Mouse (Mus musculus): ENCODE measurements at regions not wholly inside any gene's neighbourhood (a gene's known extent, or its start where the extent isn't known, plus 50 kb on each side); places are given as distances from the start of the nearest gene placed in this dataset.

DNA sequence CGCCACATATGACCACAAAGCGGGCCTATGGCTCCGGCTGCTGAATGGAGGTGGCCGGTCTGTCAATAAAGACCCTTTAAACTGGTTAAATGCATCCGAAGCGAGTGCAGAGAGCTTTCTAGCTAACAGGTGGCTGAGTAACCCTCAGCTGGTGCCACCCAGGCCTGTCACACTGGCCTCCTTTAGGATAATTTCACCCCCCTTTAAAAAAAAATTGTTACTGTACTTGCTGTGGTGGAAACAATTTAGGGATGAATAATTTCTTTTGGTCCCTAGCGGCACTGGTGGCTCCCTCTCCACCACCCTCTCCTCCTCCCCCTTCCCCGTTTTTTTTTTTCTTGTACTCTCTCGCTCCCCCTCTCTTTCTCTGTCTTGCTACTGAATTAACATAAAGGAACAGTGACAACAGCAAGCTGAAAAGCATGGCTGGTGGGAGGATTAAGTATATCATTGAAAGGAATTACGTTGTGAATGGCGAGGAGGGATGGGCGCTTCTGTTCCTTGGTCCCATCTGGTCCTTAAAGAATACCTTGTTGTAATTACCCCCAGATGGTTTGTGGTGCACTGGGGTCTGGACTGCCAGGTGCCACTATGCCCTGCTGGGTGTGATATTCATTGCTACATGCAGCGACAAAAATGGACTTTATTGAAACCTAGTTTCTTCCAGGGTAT lies 205.3 kb upstream of the Isl1 start:
- no peaks in the 10 kb centered on the region for H3K27me3 ChIP-seq (replicated peaks)
- no peaks in the 10 kb centered on the region for H3K9me3 ChIP-seq (replicated peaks)
- H3K27ac ChIP-seq (ENCODE audit: poor library complexity, severe bottlenecking) = no peak overlapping the region
- H3K9ac ChIP-seq = no peak overlapping the region
- H3K4me1 ChIP-seq (replicated peaks) = no peaks in the 10 kb centered on the region
- ATAC-seq (ENCODE audit: insufficient number of reproducible peaks, low FRiP score) = no peak
- H3K36me3 ChIP-seq = no peaks in the 10 kb centered on the region
- WGBS = 27% methylated on average over 13 of the region's 13 CpGs
- H3K4me3 ChIP-seq = no peak overlapping the region
- peak overlapping the region; percentile 52 for H3K4me2 ChIP-seq

DNA sequence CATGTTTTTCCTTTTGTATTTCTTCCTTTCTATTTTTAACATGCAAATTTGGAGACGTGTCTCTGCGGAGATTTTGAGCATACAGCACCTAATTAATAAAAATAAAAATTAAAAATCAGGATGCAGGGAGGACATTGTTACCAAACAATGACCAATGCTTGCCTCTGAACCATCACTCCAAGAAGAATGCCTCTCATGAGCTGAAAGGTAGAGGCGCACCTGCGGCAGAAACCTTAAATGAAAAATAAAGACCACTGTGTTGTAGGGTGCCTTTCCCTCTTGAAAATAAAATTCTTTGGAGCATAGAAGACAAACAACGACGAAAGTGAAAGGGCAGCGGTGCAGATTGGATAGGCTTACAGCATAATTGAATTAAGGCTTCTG lies 204.8 kb upstream of the Isl1 start:
- Histone ChIP-seq H3K9ac (no peak overlapping the region), H3K27ac (ENCODE audit: poor library complexity, severe bottlenecking) (no peak overlapping the region), H3K36me3 (no peaks in the 10 kb centered on the region), H3K4me3 (no peak overlapping the region), H3K4me2 (peak overlapping the region; percentile 52), H3K27me3 (replicated peaks) (no peaks in the 10 kb centered on the region), H3K9me3 (replicated peaks) (no peaks in the 10 kb centered on the region), H3K4me1 (replicated peaks) (peaks cover under 1% of the 10 kb centered on the region; the same call in 1 of the 2 replicates)
- ATAC-seq (ENCODE audit: insufficient number of reproducible peaks, low FRiP score) = no peak
- WGBS = 68% methylated on average over 7 of the region's 7 CpGs

DNA sequence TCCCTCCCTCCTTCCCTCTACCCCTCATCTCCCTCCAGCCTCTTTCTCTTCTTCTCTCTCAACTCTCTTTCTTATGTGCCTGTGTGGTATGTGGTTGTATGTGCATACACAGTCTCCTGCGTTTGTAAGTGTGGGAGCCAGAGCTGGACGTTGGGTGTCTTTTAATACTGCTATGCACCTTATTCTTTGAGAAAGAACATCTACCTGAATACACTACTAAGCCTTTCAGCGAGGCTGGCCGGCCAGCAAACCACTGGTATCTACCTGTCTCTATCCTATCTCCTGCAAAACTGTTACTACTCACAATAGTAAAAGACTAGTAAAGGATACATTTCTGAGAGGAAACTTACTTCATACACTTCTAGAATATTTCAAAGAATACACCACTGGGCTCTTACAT lies 202.9 kb upstream of the Isl1 start:
- ATAC-seq (ENCODE audit: insufficient number of reproducible peaks, low FRiP score) = no peak
- Histone ChIP-seq H3K27ac (ENCODE audit: poor library complexity, severe bottlenecking) (no peak overlapping the region), H3K4me3 (no peak overlapping the region), H3K27me3 (replicated peaks) (no peaks in the 10 kb centered on the region), H3K9ac (no peak overlapping the region), H3K36me3 (no peaks in the 10 kb centered on the region), H3K4me2 (no peak overlapping the region), H3K4me1 (replicated peaks) (peaks cover 4% of the 10 kb centered on the region; the same call in 1 of the 2 replicates), H3K9me3 (replicated peaks) (no peaks in the 10 kb centered on the region)
- WGBS = 70% methylated on average over 4 of the region's 4 CpGs

DNA sequence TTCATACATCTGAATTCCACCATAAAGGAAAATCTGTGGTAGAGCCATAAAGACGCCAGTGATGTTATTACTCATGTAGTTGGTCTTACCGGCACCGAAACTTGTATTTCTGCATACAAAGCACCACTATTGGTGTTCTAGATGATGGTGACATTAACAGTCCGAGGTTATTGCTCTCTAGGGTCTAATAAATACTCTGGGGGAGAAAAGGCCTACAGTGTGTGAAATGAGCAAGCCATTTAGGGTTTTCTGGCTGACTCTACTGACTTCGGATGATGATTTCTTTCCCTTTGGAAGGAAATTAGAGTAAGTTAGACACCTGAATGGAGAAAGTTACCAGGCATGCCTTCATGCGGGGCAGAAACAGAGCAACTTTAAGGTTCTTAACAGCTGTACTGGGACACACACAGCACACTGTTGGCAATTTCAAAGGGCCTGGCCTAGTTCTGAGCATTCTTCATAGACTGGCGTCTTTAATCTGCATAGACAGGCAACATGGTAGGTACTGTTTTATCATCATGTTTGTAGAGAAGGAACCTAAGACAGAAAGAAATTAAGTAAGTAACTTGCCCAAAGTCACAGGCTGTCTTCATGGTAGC lies 198.8 kb upstream of the Isl1 start:
- H3K4me3 ChIP-seq = no peak overlapping the region
- H3K9ac ChIP-seq = no peak overlapping the region
- ATAC-seq (ENCODE audit: insufficient number of reproducible peaks, low FRiP score) = no peak
- no peaks in the 10 kb centered on the region for H3K27me3 ChIP-seq (replicated peaks)
- peaks cover 4% of the 10 kb centered on the region; the same call in 1 of the 2 replicates for H3K4me1 ChIP-seq (replicated peaks)
- no peak overlapping the region for H3K4me2 ChIP-seq
- WGBS = 79% methylated on average over 7 of the region's 7 CpGs
- no peak overlapping the region for H3K27ac ChIP-seq (ENCODE audit: poor library complexity, severe bottlenecking)
- H3K9me3 ChIP-seq (replicated peaks) = no peaks in the 10 kb centered on the region
- no peaks in the 10 kb centered on the region for H3K36me3 ChIP-seq

DNA sequence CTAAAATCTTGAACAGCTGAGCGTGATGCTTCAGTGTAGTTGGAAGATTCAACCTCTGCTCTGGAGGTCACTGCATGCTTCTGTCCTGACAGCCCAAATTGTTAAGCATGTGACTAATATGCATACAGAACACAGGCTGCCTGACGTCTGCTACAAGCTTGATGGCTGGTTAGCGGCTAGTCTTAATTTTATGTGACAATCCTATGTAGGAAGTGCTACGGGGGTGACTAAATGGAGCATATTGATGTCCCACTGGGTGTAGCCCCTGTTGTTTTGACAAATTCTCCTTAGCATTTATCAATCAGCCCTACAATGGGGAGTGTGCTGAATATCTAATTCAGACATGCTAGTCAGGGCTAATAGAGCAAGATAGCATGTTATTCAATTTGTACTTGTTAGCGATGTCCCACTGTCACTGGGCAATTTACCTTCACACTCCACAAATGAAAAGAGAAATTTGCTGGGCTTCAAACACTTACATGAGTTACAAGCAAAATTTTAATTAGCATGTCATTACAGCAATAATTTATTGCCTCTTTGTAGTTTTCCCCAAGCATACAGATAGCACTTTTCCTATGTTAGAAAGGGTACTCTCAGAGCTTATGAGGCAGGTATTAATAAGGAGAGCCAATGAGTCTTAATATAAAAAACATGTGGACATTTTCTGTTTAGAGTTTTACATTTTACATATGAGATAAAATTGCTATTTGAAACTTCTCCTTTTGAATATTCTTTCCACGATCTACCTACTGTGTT lies 188.3 kb upstream of the Isl1 start:
- H3K4me3 ChIP-seq = no peak overlapping the region
- no peak overlapping the region for H3K27ac ChIP-seq (ENCODE audit: poor library complexity, severe bottlenecking)
- H3K9ac ChIP-seq = no peak overlapping the region
- no peaks in the 10 kb centered on the region for H3K9me3 ChIP-seq (replicated peaks)
- ATAC-seq (ENCODE audit: insufficient number of reproducible peaks, low FRiP score) = no peak
- no peak overlapping the region for H3K4me2 ChIP-seq
- WGBS = 75% methylated on average over 6 of the region's 6 CpGs
- peaks cover 5% of the 10 kb centered on the region for H3K4me1 ChIP-seq (replicated peaks)
- H3K27me3 ChIP-seq (replicated peaks) = no peaks in the 10 kb centered on the region
- no peaks in the 10 kb centered on the region for H3K36me3 ChIP-seq

DNA sequence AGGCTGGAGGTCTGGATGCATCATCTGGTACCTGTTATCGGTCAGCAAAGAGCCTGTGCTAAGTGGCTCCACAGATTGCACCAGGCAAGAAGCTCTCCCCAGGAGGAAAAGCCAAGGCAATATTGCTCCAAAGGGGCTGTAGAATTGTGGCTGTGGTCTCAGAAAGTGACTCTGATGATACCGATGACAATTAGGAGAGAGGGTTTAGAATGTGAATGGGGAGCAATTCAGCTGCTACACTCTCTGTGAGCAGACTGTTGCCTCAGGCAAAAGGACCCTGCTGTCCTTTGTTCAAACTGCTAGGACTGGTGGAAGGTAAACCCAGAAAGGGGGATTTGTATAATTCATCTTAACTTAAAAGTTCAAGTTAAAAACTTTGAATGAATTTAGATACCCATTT lies 186.2 kb upstream of the Isl1 start:
- WGBS = 24% methylated on average over 2 of the region's 2 CpGs
- no peak overlapping the region for H3K27ac ChIP-seq (ENCODE audit: poor library complexity, severe bottlenecking)
- H3K9me3 ChIP-seq (replicated peaks) = no peaks in the 10 kb centered on the region
- H3K4me2 ChIP-seq = peak overlapping the region; percentile 29; the same call in 1 of the 2 replicates
- H3K9ac ChIP-seq = no peak overlapping the region
- no peaks in the 10 kb centered on the region for H3K36me3 ChIP-seq
- ATAC-seq (ENCODE audit: insufficient number of reproducible peaks, low FRiP score) = no peak
- no peaks in the 10 kb centered on the region for H3K27me3 ChIP-seq (replicated peaks)
- peaks cover 5% of the 10 kb centered on the region for H3K4me1 ChIP-seq (replicated peaks)
- H3K4me3 ChIP-seq = no peak overlapping the region

DNA sequence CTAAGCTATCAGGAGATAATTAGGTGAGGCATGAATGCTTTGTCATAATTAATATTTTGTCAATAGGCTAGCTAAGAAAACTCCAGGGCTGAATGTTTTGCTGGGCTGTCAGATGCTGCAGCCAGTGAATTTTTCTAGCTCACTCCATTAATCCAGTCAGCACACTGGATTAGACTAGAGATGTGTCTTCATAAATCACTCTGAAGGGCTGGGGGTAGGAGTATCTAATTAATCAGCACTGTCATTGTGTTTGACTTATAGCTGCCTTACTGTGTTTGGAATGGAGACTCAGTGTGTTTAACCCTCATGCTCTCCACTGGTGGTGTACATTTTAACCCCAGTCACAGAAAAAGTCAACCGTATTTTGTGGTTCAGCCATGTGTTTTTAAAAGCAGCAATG lies 179.9 kb upstream of the Isl1 start:
- H3K4me2 ChIP-seq = no peak overlapping the region
- no peaks in the 10 kb centered on the region for H3K9me3 ChIP-seq (replicated peaks)
- no peaks in the 10 kb centered on the region for H3K27me3 ChIP-seq (replicated peaks)
- H3K27ac ChIP-seq (ENCODE audit: poor library complexity, severe bottlenecking) = no peak overlapping the region
- 51% methylated on average over 1 of the region's 1 CpGs for WGBS
- no peak overlapping the region for H3K9ac ChIP-seq
- ATAC-seq (ENCODE audit: insufficient number of reproducible peaks, low FRiP score) = no peak
- H3K4me1 ChIP-seq (replicated peaks) = no peaks in the 10 kb centered on the region
- no peaks in the 10 kb centered on the region for H3K36me3 ChIP-seq
- H3K4me3 ChIP-seq = no peak overlapping the region

DNA sequence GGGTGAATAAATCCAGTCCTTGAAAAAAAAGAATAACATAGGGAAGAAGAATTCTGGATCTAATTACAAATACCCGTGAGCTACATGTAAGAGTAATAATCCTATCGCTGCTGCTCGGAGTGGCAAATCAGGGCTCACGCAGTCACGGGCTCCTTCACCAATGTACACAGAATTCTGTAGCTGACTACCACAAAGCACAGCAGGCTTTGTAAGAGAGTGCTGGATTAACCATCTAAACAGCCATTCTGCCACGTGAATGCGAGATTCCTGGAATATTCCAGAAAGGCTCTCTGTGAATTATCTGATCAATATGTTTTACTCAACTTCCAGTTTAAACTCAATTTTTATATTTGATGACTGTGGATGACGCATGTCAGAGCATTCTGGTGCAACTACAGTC lies 165.1 kb upstream of the Isl1 start:
- Histone ChIP-seq H3K27ac (ENCODE audit: poor library complexity, severe bottlenecking) (no peak overlapping the region), H3K4me2 (no peak overlapping the region), H3K27me3 (replicated peaks) (no peaks in the 10 kb centered on the region), H3K9ac (no peak overlapping the region), H3K9me3 (replicated peaks) (no peaks in the 10 kb centered on the region), H3K36me3 (no peaks in the 10 kb centered on the region), H3K4me1 (replicated peaks) (no peaks in the 10 kb centered on the region), H3K4me3 (no peak overlapping the region)
- WGBS = 84% methylated on average over 8 of the region's 8 CpGs
- no peak for ATAC-seq (ENCODE audit: insufficient number of reproducible peaks, low FRiP score)

DNA sequence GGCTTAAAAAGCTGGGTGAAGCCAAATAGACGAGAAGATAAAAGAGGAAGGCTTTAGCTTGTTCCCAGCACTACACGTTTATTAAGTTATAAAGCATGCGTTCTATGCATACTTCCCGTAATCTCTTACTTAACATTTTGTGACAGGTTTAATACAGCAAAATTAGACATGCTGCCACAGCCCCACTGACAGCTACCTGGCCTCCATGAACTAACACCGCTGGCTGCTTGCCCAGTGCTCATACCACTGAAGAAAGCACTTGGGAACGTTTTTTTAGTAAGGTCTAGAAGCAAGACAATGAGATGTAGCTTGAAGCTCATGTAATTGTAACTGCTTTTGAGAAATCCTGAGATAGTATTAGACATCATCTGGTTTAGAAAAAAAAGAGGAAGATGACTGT lies 152.3 kb upstream of the Isl1 start:
- Histone ChIP-seq H3K9ac (no peak overlapping the region), H3K4me3 (no peak overlapping the region), H3K27me3 (replicated peaks) (no peaks in the 10 kb centered on the region), H3K4me1 (replicated peaks) (no peaks in the 10 kb centered on the region), H3K4me2 (no peak overlapping the region), H3K9me3 (replicated peaks) (no peaks in the 10 kb centered on the region), H3K27ac (ENCODE audit: poor library complexity, severe bottlenecking) (no peak overlapping the region), H3K36me3 (no peaks in the 10 kb centered on the region)
- no peak for ATAC-seq (ENCODE audit: insufficient number of reproducible peaks, low FRiP score)
- WGBS = 56% methylated on average over 6 of the region's 6 CpGs

DNA sequence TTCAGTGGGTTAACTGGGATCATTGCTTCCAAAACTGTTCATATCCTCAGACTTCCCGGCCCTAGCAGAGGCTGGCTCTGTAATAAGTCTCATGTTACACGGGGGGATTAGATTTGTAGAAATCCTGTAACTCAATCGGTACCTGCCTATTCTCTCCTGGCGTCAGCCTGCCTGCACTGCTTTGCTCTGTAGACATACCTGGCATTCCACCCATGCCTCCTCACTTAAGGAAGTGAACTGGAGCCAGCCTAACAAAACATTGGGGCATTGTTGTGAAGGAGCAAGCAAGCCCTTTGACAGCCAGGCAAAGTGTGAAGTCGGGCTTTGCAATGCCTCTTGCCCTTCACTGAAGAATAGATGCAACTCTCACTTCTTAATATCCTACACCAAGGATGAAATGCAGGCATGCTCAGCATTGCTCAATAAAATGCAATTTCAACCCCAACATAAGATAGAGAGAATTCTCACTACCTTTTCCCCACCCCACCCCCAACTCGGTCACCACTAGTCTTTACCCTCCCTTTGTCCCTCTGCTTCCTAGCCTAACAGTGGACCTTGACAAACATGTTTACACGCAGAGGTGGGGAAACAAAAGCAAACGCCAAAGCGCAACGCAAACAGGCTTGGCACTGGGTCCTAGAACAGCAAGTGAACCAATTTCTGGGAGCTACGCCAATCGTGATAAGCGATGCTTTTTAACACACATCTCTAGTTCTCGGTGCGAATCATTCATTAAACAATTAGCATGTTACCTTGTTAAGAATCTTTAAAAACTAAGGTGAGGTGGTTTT lies 133.9 kb upstream of the Isl1 start:
- ATAC-seq (ENCODE audit: insufficient number of reproducible peaks, low FRiP score) = no peak
- Histone ChIP-seq H3K4me3 (peak overlapping the region; percentile 28), H3K4me1 (replicated peaks) (peaks cover 11% of the 10 kb centered on the region), H3K4me2 (peak overlapping the region; percentile 63), H3K9ac (no peak overlapping the region; the same call in 1 of the 2 replicates), H3K27ac (ENCODE audit: poor library complexity, severe bottlenecking) (no peak overlapping the region), H3K36me3 (no peaks in the 10 kb centered on the region), H3K9me3 (replicated peaks) (0 out of 2 replicates have a peak, but pooled peaks cover 6% of the 10 kb centered on the region), H3K27me3 (replicated peaks) (no peaks in the 10 kb centered on the region)
- 18% methylated on average over 15 of the region's 15 CpGs for WGBS

DNA sequence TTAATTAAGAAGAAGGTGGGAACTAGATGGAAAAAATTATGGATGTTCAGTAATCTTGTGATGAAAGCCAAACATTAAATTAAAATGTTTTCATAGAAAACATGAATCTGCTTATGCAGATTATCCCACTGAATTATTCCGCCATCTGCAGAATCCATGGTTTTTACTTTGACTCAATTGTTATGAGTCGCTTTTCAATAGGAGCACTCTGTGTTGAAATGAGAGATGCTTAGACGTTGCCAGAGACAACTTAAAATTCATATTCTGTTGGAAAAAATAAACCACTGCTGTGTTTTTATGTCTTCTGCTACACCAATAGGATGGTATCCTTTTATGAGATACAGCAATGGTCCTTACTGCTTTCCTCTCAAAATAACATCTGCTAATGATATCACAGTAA lies 108.3 kb upstream of the Isl1 start:
- Histone ChIP-seq H3K4me3 (no peak overlapping the region), H3K27me3 (replicated peaks) (no peaks in the 10 kb centered on the region), H3K9ac (no peak overlapping the region), H3K36me3 (no peaks in the 10 kb centered on the region), H3K4me1 (replicated peaks) (no peaks in the 10 kb centered on the region), H3K4me2 (no peak overlapping the region), H3K27ac (ENCODE audit: poor library complexity, severe bottlenecking) (no peak overlapping the region), H3K9me3 (replicated peaks) (no peaks in the 10 kb centered on the region)
- 84% methylated on average over 3 of the region's 3 CpGs for WGBS
- no peak for ATAC-seq (ENCODE audit: insufficient number of reproducible peaks, low FRiP score)

All from heart, embryonic 12.5 days (tissue).